Mouse (Mus musculus): Measurements from ENCODE around the gene Gm28044. TPM values are rescaled to one million over a fixed set of nuclear protein-coding genes. Genes with fewer than 3 reads are reported as not detected.
A peak's percentile ranks its signal among the peaks of the same experiment; 100 is the strongest.
"Not testable (repeated sequence)": the region's sequence is repeated elsewhere in the genome, so short reads cannot be mapped to it uniquely, and the experiment has no call there.

The Gm28044 gene
- 0.43 and 0.47 TPM in 2 replicates for polyA plus RNA-seq (2012; rRNA removed)

- DNase-seq (ENCODE audit: low spot score): peak; percentile 53
Observed at GRCm38 (mm10) chr13:67360131-67360744, at the start of gene Gm28044, which contains the start of gene Zfp953. Gm28044 (minus strand) TSS chr13:67360536. Zfp953 (minus strand) TSS chr13:67360605.

- peak; percentile 43 for DNase-seq (ENCODE audit: low spot score)
Observed at GRCm38 (mm10) chr13:67399183-67399903, 39.0 kb upstream of the Gm28044 start, which contains the start of gene Zfp429. Zfp429 (minus strand) TSS chr13:67399819.

DNA sequence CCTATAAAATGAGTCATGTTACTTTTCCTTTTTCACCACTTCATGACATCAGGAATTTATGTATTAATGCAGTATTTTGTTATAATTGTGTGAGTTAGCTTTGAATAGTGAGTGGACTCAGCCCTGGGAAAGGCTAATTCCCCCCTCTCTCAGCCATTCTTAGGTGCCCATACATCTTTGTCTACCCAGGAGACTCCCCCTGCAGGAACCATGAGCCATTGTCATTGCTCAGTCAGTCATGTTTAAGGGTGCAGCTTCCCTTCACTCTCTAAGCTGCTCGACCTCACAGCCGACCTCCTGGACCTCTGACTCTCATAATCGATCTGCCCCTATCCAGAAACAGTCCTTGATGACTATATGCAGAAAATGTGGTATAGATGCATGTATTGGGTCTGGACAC is 15.9 kb upstream of the Gm28044 start:
- DNase-seq (ENCODE audit: low spot score): not testable (repeated sequence)

DNA sequence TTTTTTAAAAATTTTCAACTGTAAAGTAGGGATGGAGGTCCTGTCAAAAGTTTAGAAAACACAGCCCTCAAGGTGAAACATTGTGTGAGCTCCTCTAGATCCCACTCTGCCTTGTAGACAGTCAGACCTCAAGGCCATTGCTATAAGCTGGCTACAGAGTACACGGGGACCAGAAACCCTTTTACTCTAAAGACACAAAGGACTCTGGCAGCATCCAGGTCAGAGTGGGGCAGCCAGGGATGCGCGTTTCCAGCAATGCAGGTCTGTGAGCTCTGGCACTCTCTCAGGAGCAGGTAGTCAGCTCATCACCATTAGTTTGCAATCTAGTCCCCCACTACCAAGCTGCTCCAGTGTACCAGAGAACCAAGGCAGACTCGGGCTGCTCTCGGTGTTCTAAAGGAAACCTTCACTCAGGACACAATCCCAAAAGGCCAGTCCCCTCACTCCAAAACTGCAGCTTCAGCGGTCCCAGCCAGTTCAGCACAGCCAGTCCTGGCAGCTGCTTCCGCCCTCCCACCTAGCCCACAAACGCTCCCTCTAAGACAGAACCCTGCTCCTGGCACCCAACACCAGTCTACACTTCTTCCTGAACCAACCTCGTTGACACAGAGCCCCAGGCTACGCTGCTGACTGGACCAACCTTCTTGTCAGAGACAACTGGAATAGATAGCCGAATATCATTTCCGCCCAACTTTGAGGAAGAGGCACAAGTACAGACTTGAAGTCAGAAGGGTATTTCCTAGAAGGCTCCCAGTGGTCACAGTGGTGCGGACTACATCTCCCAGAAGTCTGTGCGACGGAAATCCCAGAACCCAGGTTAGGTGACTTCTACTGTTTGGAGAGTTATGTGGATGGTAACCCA is 14.9 kb upstream of the Gm28044 start, which contains the start of the genes Gm28041 and Zfp456:
Gene Gm28041, minus strand, starts transcription at position 684 of the 862 bp plus-strand sequence.
Gene Zfp456, minus strand, starts transcription at position 761 of the 862 bp plus-strand sequence.
- DNase-seq (ENCODE audit: low spot score): peak; percentile 35

- no peak for DNase-seq (ENCODE audit: low spot score)
Observed at GRCm38 (mm10) chr13:67351854-67352253, 8.5 kb downstream of the Gm28044 start.

DNA sequence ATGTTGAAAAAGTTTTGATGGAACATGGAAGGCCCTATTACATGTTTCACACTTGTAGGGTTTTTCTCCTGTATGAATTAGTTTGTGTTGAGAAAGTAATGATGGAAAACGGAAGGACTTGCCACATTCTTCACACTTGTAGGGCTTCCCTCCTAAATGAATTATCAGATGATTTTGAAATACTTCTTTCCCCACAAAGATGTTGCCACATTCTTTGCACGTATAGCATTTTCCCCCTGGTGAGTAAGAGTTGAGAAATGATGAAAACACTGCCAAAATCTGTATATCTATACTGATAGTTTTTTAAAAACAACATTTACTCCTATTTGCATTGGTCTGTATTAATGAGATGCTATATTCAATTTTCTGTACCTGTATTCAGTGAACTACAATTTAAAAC is 16.9 kb downstream of the Gm28044 start:
- DNase-seq (ENCODE audit: low spot score): no peak

GRCm38 (mm10) chr13:67332877-67333276 is 27.5 kb downstream of the Gm28044 start:
- DNase-seq (ENCODE audit: low spot score): no peak

DNA sequence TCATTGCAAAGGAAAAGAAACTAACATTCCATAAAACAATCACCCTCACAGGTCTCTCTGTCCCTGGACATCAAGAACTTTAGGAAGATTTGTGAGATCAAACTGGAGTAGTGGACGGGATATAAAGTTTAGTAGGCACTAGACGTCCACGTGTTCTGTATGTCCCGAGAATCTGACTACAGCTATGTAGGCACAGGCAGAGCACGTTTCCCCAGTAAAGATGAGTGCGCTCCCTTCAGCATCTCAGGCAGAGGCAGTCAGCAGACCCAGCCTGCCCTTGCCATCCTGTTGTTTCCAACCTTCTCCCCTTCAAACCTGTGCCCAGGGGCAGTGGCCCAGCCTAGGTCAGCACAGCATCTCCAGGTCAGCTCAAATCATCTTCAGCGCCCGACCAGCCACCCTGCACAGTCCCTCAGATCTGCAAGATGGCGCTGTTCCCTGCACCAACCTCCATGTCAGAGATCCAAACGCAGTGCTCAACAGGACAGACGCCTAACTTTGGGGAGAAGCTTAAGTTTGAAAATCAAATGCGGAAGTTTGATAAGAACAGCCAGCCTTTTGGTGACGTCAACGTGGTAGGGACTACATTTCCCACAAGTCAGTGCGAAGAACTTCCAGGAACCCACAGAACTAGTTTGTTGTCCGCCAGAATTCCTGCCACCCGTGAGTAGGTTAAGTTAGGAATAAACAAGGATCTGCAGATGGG is 28.2 kb downstream of the Gm28044 start, which contains the start of gene Zfp595:
Gene Zfp595, minus strand, starts transcription at position 552 of the 706 bp plus-strand sequence.
- peak; percentile 49 for DNase-seq (ENCODE audit: low spot score)

DNA sequence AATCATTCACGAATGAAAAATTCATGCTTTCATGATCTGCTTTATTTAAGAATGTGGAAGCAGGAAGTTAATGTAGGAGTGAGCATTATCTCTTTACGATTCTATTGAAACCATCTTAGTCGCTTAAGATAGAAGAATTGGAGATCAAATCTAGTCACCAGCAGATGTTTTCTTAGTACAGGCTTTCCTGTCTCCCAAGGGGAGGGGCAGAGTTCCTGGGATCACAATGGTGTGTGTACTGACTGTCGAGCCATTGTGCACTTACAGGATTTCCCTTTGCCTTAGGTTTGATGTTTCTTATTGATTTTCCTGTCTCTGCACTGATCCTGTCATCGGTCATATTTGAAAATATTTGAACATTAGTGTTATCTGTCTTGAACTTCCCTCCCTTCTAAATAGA is 53.6 kb downstream of the Gm28044 start:
- DNase-seq (ENCODE audit: low spot score): no peak

GRCm38 (mm10) chr13:67305822-67306672 is 54.3 kb downstream of the Gm28044 start, which contains the start of gene Zfp457:
Zfp457 (minus strand) TSS chr13:67306485.
- peak; percentile 56 for DNase-seq (ENCODE audit: low spot score)

DNA sequence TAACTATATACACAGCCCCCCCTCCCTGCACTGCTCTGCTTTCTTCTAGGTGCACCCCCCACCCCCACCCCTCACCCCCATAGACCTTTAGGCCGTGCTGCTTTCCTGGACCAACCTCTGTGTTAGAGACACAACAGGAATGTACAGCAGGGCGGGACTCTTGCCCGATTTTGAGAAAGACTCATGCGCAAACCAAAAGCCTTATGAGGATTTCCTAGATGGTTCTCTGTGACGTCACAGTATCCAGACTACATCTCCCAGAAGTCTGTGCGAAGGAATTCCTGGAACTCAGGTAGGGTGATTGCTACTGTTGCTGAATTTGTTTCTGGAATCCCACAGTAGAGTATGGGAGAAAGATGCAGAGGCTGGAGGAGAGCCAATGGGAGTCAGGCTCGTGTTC is 82.0 kb downstream of the Gm28044 start, which contains the start of gene Zfp458:
Gene Zfp458, minus strand, starts transcription at position 153 of the 400 bp plus-strand sequence.
- no peak for DNase-seq (ENCODE audit: low spot score)

DNA sequence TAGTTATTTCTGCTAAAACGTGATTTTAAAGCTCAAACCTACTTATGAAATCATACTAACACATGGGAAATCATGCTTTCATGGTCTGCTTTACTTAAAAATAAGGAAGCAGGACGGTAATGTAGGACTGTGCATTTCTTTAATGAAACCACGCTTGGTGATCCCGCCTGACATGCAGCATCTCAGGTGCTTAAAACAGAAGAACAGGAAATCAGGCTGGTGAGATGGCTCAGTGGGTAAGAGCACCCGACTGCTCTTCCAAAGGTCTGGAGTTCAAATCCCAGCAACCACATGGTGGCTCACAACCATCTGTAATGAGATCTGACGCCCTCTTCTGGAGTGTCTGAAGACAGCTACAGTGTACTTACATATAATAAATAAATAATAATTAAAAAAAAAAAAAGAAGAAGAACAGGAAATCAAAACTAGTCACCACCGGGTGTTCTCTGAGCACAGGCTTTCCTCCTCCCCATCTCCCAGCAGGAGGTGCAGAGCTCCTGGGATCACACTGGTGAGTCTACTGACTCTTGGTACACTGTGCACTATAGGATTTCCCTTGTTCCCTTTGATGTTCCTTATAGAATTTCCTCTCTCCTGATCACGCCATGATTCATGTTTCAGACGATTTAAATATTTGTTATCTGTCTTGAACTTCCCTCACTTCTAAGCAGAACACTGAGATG is 90.8 kb downstream of the Gm28044 start:
- not testable (repeated sequence) for DNase-seq (ENCODE audit: low spot score)

- peak; percentile 52 for DNase-seq (ENCODE audit: low spot score)
Observed at GRCm38 (mm10) chr13:67268568-67269369, 91.6 kb downstream of the Gm28044 start.

Other genes with a start within 250 kb of the Gm28044 start
- gene Rslcan18, start 244.3 kb downstream of the Gm28044 start, polyA plus RNA-seq (2012; rRNA removed): 0.40 and 0.66 TPM in 2 replicates
- gene Zfp759, start 238.9 kb downstream of the Gm28044 start, polyA plus RNA-seq (2012; rRNA removed): 2.0 and 2.5 TPM in 2 replicates
- gene Rsl1, start 187.4 kb downstream of the Gm28044 start, polyA plus RNA-seq (2012; rRNA removed): 6.4 and 7.4 TPM in 2 replicates
- 2.0 TPM in 2 replicates for gene Zfp455, start 166.0 kb downstream of the Gm28044 start, polyA plus RNA-seq (2012; rRNA removed)
- gene Zfp458, start 82.1 kb downstream of the Gm28044 start, polyA plus RNA-seq (2012; rRNA removed): 2.0 and 2.4 TPM in 2 replicates
- gene Zfp457, start 54.1 kb downstream of the Gm28044 start, polyA plus RNA-seq (2012; rRNA removed): 1.8 and 2.4 TPM in 2 replicates
- gene Zfp595, start 28.0 kb downstream of the Gm28044 start, polyA plus RNA-seq (2012; rRNA removed): 5.4 and 5.5 TPM in 2 replicates
- 1.5 and 1.7 TPM in 2 replicates for gene Zfp953, start 69 bp upstream of the Gm28044 start, polyA plus RNA-seq (2012; rRNA removed)
- gene Gm28041, start 15.2 kb upstream of the Gm28044 start, polyA plus RNA-seq (2012; rRNA removed): 0.32 and 0.45 TPM in 2 replicates
- gene Zfp456, start 15.3 kb upstream of the Gm28044 start, polyA plus RNA-seq (2012; rRNA removed): 0.73 and 1.0 TPM in 2 replicates
- gene Zfp429, start 39.3 kb upstream of the Gm28044 start, polyA plus RNA-seq (2012; rRNA removed): 7.6 and 8.3 TPM in 2 replicates
- 2.5 and 2.6 TPM in 2 replicates for gene Zfp459, start 60.9 kb upstream of the Gm28044 start, polyA plus RNA-seq (2012; rRNA removed)
- gene Zfp874a, start 91.1 kb upstream of the Gm28044 start, polyA plus RNA-seq (2012; rRNA removed): 7.0 TPM in 2 replicates
- gene Zfp874b, start 123.7 kb upstream of the Gm28044 start, polyA plus RNA-seq (2012; rRNA removed): 7.3 and 8.7 TPM in 2 replicates
- gene Zfp58, start 140.0 kb upstream of the Gm28044 start, polyA plus RNA-seq (2012; rRNA removed): 6.5 and 6.9 TPM in 2 replicates
- gene Gm26965, start 165.6 kb upstream of the Gm28044 start, polyA plus RNA-seq (2012; rRNA removed): 0.08 TPM in 1 of 2 replicates, not detected in the other
- gene Zfp87, start 165.6 kb upstream of the Gm28044 start, polyA plus RNA-seq (2012; rRNA removed): 20.8 and 23.6 TPM in 2 replicates
- 4.9 TPM in 2 replicates for gene Zfp748, start 193.3 kb upstream of the Gm28044 start, polyA plus RNA-seq (2012; rRNA removed)
- gene Zfp729b, start 249.2 kb upstream of the Gm28044 start, polyA plus RNA-seq (2012; rRNA removed): 3.9 and 4.4 TPM in 2 replicates

All from urinary bladder, adult 2 months (tissue).